Mouse (Mus musculus) midbrain, embryonic 11.5 days (tissue): ENCODE measurements around the gene Gm5148. TPM values are rescaled to one million over a fixed set of nuclear protein-coding genes. Genes with fewer than 3 reads are reported as not detected.

ENCODE experiments used
- ATAC-seq: fragments of 200-750 bp; cut with Nextera tagmentation; 2 replicates; pipeline ENCODE4 v1.8.0; 2017; ENCODE audit warnings: moderate TSS enrichment, moderate library complexity; ENCODE audit not compliant: low FRiP score
- DNase-seq: peaks from one replicate; pipeline ENCODE4 v3.0.0; 2015; ENCODE audit warnings: low spot score; ENCODE audit errors: missing footprints
- H3K27ac ChIP-seq: fragments of 300-500 bp; sonication (generic); 2 replicates; pipeline ENCODE4 v1.5.1; 2014; ENCODE audit warnings: low read depth, low read length
- H3K27me3 ChIP-seq: fragments of 300-500 bp; sonication (generic); 2 replicates; pipeline ENCODE4 v1.6.1; 2014; ENCODE audit warnings: mild to moderate bottlenecking, low read length, moderate library complexity, mixed read lengths; ENCODE audit not compliant: control insufficient read depth, insufficient read depth
- H3K36me3 ChIP-seq: fragments of 300-500 bp; sonication (generic); 2 replicates; pipeline ENCODE4 v1.6.1; 2014; ENCODE audit warnings: mild to moderate bottlenecking, low read length, moderate library complexity, mixed read lengths; ENCODE audit not compliant: control insufficient read depth, insufficient read depth
- H3K4me1 ChIP-seq: fragments of 300-500 bp; sonication (generic); 2 replicates; pipeline ENCODE4 v1.6.1; 2014; ENCODE audit warnings: low read length; ENCODE audit not compliant: control insufficient read depth, insufficient read depth
- H3K4me2 ChIP-seq: fragments of 300-500 bp; sonication (generic); 2 replicates; pipeline ENCODE4 v1.6.1; 2014; ENCODE audit warnings: mild to moderate bottlenecking, moderate library complexity
- H3K4me3 ChIP-seq: fragments of 300-500 bp; sonication (generic); 2 replicates; pipeline ENCODE4 v1.5.1; 2014; ENCODE audit warnings: low read depth, low read length
- H3K9ac ChIP-seq: fragments of 300-500 bp; sonication (generic); 2 replicates; pipeline ENCODE4 v1.6.1; 2014; ENCODE audit warnings: low read length
- H3K9me3 ChIP-seq: fragments of 300-500 bp; sonication (generic); 2 replicates; pipeline ENCODE4 v1.6.1; 2016; ENCODE audit warnings: low read length; ENCODE audit not compliant: control insufficient read depth
- WGBS: fragments of 180-500 bp; shearing (Covaris S2); extraction: QIAGEN DNeasy Blood & Tissue Kit; methylation state at CpG from one replicate; pipeline ENCODE4 v1.1.7; 2014; 5-methylcytosine and 5-hydroxymethylcytosine counted together
- polyA plus RNA-seq: library from polyadenylated mRNA; unstranded; fragments of >200 nt; fragmentation: Nextera tagmentation; extraction: Ambion mirVana; gene quantifications from 2 replicates; pipeline ENCODE4 v1.2.1, GENCODE M21; 2014

Gene Gm5148
- polyA plus RNA-seq, 1 experiment from 2014 or later: 3.7 TPM

- Histone ChIP-seq H3K4me1 (peaks cover 2% of the 10 kb centered on the region; the same call in 1 of the 2 replicates), H3K9me3 (0 out of 2 replicates have a peak, but pooled peaks cover 2% of the 10 kb centered on the region), H3K4me2 (no peak overlapping the region), H3K27me3 (no peaks in the 10 kb centered on the region; the same call in 1 of the 2 replicates), H3K9ac (no peak overlapping the region), H3K4me3 (no peak overlapping the region), H3K27ac (no peak overlapping the region), H3K36me3 (no peaks in the 10 kb centered on the region)
- no peak for ATAC-seq
- 66% methylated on average over 5 of the region's 5 CpGs for WGBS
- no peak for DNase-seq
Measured at GRCm38 (mm10) chr3:37761741-37762140, 37.5 kb upstream of the Gm5148 start.

- no peaks in the 10 kb centered on the region for H3K36me3 ChIP-seq
- ATAC-seq (no peak), DNase-seq (no peak)
- 0 out of 2 replicates have a peak, but pooled peaks cover 2% of the 10 kb centered on the region for H3K9me3 ChIP-seq
- no peak overlapping the region for H3K9ac ChIP-seq
- H3K4me1 ChIP-seq: peaks cover 2% of the 10 kb centered on the region; the same call in 1 of the 2 replicates
- H3K27ac ChIP-seq: no peak overlapping the region
- WGBS: 95% methylated on average over 6 of the region's 6 CpGs
- no peak overlapping the region for H3K4me2 ChIP-seq
- no peak overlapping the region for H3K4me3 ChIP-seq
- no peaks in the 10 kb centered on the region; the same call in 1 of the 2 replicates for H3K27me3 ChIP-seq
Measured at GRCm38 (mm10) chr3:37760866-37761265, 36.6 kb upstream of the Gm5148 start.

- peaks cover 2% of the 10 kb centered on the region; the same call in 1 of the 2 replicates for H3K4me1 ChIP-seq
- H3K27ac ChIP-seq: no peak overlapping the region
- no peak overlapping the region for H3K4me3 ChIP-seq
- H3K36me3 ChIP-seq: no peaks in the 10 kb centered on the region
- ATAC-seq (0 out of 2 replicates have a peak, but pooled peaks have one; percentile 33), DNase-seq (no peak)
- no peak overlapping the region for H3K9ac ChIP-seq
- H3K27me3 ChIP-seq: no peaks in the 10 kb centered on the region; the same call in 1 of the 2 replicates
- H3K4me2 ChIP-seq: no peak overlapping the region; the same call in 1 of the 2 replicates
- 0 out of 2 replicates have a peak, but pooled peaks cover 2% of the 10 kb centered on the region for H3K9me3 ChIP-seq
- WGBS: 47% methylated on average over 9 of the region's 9 CpGs
Measured at GRCm38 (mm10) chr3:37758611-37759322, 34.5 kb upstream of the Gm5148 start.

GRCm38 (mm10) chr3:37758124-37758523, 33.8 kb upstream of the Gm5148 start:
- no peak overlapping the region; the same call in 1 of the 2 replicates for H3K9ac ChIP-seq

GRCm38 (mm10) chr3:37757613-37758012, 33.3 kb upstream of the Gm5148 start:
- DNase-seq (no peak), ATAC-seq (no peak)
- H3K4me2 ChIP-seq: no peak overlapping the region
- 15% methylated on average over 4 of the region's 4 CpGs for WGBS
- H3K4me3 ChIP-seq: no peak overlapping the region
- no peaks in the 10 kb centered on the region; the same call in 1 of the 2 replicates for H3K27me3 ChIP-seq
- no peak overlapping the region for H3K27ac ChIP-seq
- H3K36me3 ChIP-seq: no peaks in the 10 kb centered on the region
- H3K9me3 ChIP-seq: 0 out of 2 replicates have a peak, but pooled peaks cover 2% of the 10 kb centered on the region
- H3K9ac ChIP-seq: no peak overlapping the region; the same call in 1 of the 2 replicates
- H3K4me1 ChIP-seq: peaks cover 2% of the 10 kb centered on the region; the same call in 1 of the 2 replicates

More at GRCm38 (mm10) chr3:37758124-37758523, 33.8 kb upstream of the Gm5148 start:
- 0 out of 2 replicates have a peak, but pooled peaks cover 2% of the 10 kb centered on the region for H3K9me3 ChIP-seq
- DNase-seq (no peak), ATAC-seq (peak; percentile 85)
- WGBS: 2% methylated on average over 12 of the region's 12 CpGs
- no peaks in the 10 kb centered on the region; the same call in 1 of the 2 replicates for H3K27me3 ChIP-seq
- no peak overlapping the region for H3K27ac ChIP-seq
- peak overlapping the region; percentile 27; the same call in 1 of the 2 replicates for H3K4me2 ChIP-seq
- H3K4me3 ChIP-seq: no peak overlapping the region
- H3K4me1 ChIP-seq: peaks cover 2% of the 10 kb centered on the region; the same call in 1 of the 2 replicates
- no peaks in the 10 kb centered on the region for H3K36me3 ChIP-seq

GRCm38 (mm10) chr3:37756005-37756404, 31.7 kb upstream of the Gm5148 start:
- Histone ChIP-seq H3K4me1 (peaks cover 2% of the 10 kb centered on the region; the same call in 1 of the 2 replicates), H3K9me3 (0 out of 2 replicates have a peak, but pooled peaks cover 2% of the 10 kb centered on the region), H3K27me3 (no peaks in the 10 kb centered on the region; the same call in 1 of the 2 replicates), H3K27ac (no peak overlapping the region), H3K4me3 (no peak overlapping the region), H3K9ac (no peak overlapping the region), H3K36me3 (no peaks in the 10 kb centered on the region), H3K4me2 (no peak overlapping the region)
- DNase-seq: no peak
- WGBS: 71% methylated on average over 2 of the region's 2 CpGs
- no peak for ATAC-seq

- ATAC-seq (no peak), DNase-seq (no peak)
- Histone ChIP-seq H3K9ac (no peak overlapping the region), H3K4me1 (peaks cover 2% of the 10 kb centered on the region; the same call in 1 of the 2 replicates), H3K4me2 (no peak overlapping the region), H3K36me3 (no peaks in the 10 kb centered on the region), H3K27me3 (no peaks in the 10 kb centered on the region; the same call in 1 of the 2 replicates), H3K27ac (no peak overlapping the region), H3K4me3 (no peak overlapping the region), H3K9me3 (0 out of 2 replicates have a peak, but pooled peaks cover 2% of the 10 kb centered on the region)
- WGBS: 94% methylated on average over 3 of the region's 3 CpGs
Measured at GRCm38 (mm10) chr3:37754639-37755038, 30.3 kb upstream of the Gm5148 start.

GRCm38 (mm10) chr3:37753148-37753547, 28.9 kb upstream of the Gm5148 start:
- 87% methylated on average over 3 of the region's 3 CpGs for WGBS
- Histone ChIP-seq H3K4me3 (no peak overlapping the region), H3K9me3 (no peaks in the 10 kb centered on the region), H3K27ac (no peak overlapping the region), H3K4me1 (no peaks in the 10 kb centered on the region; the same call in 1 of the 2 replicates), H3K36me3 (no peaks in the 10 kb centered on the region), H3K4me2 (no peak overlapping the region), H3K27me3 (no peaks in the 10 kb centered on the region; the same call in 1 of the 2 replicates), H3K9ac (no peak overlapping the region)
- ATAC-seq (no peak), DNase-seq (no peak)
